Mouse (Mus musculus) hindbrain, embryonic 15.5 days (tissue): Measurements from ENCODE around the gene Ceacam11. TPM values are rescaled to one million over a fixed set of nuclear protein-coding genes. Genes with fewer than 3 reads are reported as not detected.
"Not testable (repeated sequence)": the region's sequence is repeated elsewhere in the genome, so short reads cannot be mapped to it uniquely, and the experiment has no call there.

Experiments
- ATAC-seq: fragments of 200-750 bp; cut with Nextera tagmentation; 2 replicates; pipeline ENCODE4 v1.8.0; 2017; ENCODE audit warnings: low read depth, moderate number of reproducible peaks, moderate TSS enrichment; ENCODE audit not compliant: low FRiP score
- H3K27ac ChIP-seq: fragments of 300-500 bp; sonication (generic); replicated peaks from 2 replicates; pipeline ENCODE4 v1.5.1; 2015; ENCODE audit warnings: mild to moderate bottlenecking, inconsistent platforms
- H3K27me3 ChIP-seq: fragments of 300-500 bp; sonication (generic); 2 replicates; pipeline ENCODE4 v1.6.1; 2015; ENCODE audit warnings: control low read depth, inconsistent platforms
- H3K36me3 ChIP-seq: fragments of 300-500 bp; sonication (generic); 2 replicates; pipeline ENCODE4 v1.6.1; 2015; ENCODE audit warnings: control low read depth, inconsistent platforms
- H3K4me1 ChIP-seq: fragments of 300-500 bp; sonication (generic); replicated peaks from 2 replicates; pipeline ENCODE4 v1.6.1; 2015; ENCODE audit warnings: control low read depth, inconsistent platforms
- H3K4me2 ChIP-seq: fragments of 300-500 bp; sonication (generic); 2 replicates; pipeline ENCODE4 v1.6.1; 2015; ENCODE audit warnings: moderate library complexity, mild to moderate bottlenecking, inconsistent platforms
- H3K4me3 ChIP-seq: fragments of 300-500 bp; sonication (generic); 2 replicates; pipeline ENCODE4 v1.5.1; 2015; ENCODE audit warnings: mild to moderate bottlenecking, inconsistent platforms
- H3K9ac ChIP-seq: fragments of 300-500 bp; sonication (generic); 2 replicates; pipeline ENCODE4 v1.6.1; 2015; ENCODE audit warnings: inconsistent platforms
- H3K9me3 ChIP-seq: fragments of 300-500 bp; sonication (generic); 2 replicates; pipeline ENCODE4 v1.6.1; 2016; ENCODE audit warnings: control low read depth, inconsistent platforms
- WGBS: fragments of 180-500 bp; shearing (Covaris S2); methylation state at CpG from one replicate; pipeline ENCODE4 v1.1.7; 2015; 5-methylcytosine and 5-hydroxymethylcytosine counted together
- microRNA-seq: library from miRNA; unstranded; fragments of <30 nt; microRNA quantifications from one replicate; pipeline ENCODE4, GENCODE M21; 2016
- polyA plus RNA-seq: library from polyadenylated mRNA; unstranded; fragments of >200 nt; fragmentation: Nextera tagmentation; extraction: Ambion mirVana; gene quantifications from 2 replicates; pipeline ENCODE4 v1.2.1, GENCODE M21; 2015

Ceacam11 gene
- polyA plus RNA-seq: not detected in 2 replicates

DNA sequence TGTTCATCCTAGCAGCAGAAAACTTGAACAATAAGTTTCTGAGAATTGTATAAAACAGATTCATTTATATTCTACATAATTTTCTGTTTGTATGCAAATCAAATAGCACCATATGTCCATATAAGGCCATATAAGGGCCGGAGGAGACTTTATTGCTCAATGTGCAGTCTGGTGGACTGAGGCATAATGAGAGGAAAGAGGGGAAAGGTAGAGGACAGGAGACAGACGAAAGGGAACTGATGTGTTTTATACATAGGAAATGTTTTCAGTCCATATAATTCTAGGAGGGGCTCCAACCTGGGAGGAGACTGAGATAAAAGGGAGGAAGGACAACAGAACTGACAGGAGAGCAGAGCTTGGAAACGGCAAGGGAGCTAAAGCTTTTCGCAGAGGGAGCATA is at the start of gene Ceacam11:
TSS of gene Ceacam11 (plus strand) at position 301 of the 400 bp plus-strand sequence.
- H3K4me3 ChIP-seq: no peak within 1 kb of the TSS
- no peak within 1 kb of the TSS for H3K27ac ChIP-seq
- H3K9me3 ChIP-seq: peaks cover 52% of the 10 kb centered on the region
- no peak for ATAC-seq
- no peak within 1 kb of the TSS for H3K9ac ChIP-seq
- no peaks in the 10 kb centered on the region for H3K4me1 ChIP-seq
- no peak within 1 kb of the TSS for H3K4me2 ChIP-seq
- WGBS: 82% methylated on average over 4 of the region's 4 CpGs
- no peaks in the 10 kb centered on the region for H3K36me3 ChIP-seq
- H3K27me3 ChIP-seq: no peaks in the 10 kb centered on the region

DNA sequence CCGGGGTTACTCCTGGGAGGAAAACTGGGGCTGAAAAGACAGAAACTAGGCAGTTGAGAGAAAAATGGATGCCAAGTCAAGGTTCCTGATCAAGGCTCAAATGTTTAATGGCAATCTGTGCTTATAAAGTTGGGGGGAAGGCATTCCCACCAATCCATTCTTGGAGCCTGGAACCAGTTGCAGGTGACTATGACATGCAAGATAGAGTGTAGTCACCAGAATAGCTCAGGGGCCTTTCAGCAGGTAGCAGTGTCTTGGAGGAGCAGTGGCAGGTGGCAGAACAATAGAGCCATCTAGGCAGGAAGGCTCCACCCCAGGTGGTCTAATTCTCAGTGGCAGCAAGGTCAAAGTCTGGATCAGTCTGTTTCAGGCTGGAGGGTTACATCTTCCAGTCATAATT is 29.2 kb downstream of the Ceacam11 start:
- H3K4me1 ChIP-seq, H3K4me3 ChIP-seq, H3K9ac ChIP-seq, H3K4me2 ChIP-seq, H3K27me3 ChIP-seq, H3K36me3 ChIP-seq, H3K27ac ChIP-seq, ATAC-seq: not testable (repeated sequence)
- 95% methylated on average over 1 of the region's 1 CpGs for WGBS
- H3K9me3 ChIP-seq: peaks cover 17% of the 10 kb centered on the region

DNA sequence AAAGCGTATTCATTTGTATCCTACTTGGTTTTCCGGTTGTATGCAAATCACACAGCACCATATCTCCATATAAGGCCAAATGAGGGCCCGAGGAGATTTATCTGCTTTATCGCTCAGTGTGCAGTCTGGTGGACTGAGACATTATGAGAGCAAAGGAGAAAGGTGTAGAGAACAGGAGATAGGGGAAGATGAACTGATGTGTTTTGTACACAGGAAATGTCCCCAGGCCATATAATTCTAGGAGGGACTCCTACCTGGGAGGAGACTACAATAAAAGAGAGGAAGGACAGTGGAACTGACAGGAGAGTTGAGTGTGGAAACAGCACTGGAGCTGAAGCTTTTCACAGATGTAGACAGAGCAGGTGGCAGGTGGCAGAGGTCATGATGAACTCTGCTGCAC is 37.7 kb downstream of the Ceacam11 start, which contains the start of gene Ceacam13:
TSS of gene Ceacam13 (plus strand) at position 301 of the 400 bp plus-strand sequence.
- H3K4me3 ChIP-seq: no peak within 1 kb of the TSS
- no peaks in the 10 kb centered on the region for H3K4me1 ChIP-seq
- no peaks in the 10 kb centered on the region for H3K36me3 ChIP-seq
- peaks cover 19% of the 10 kb centered on the region; the same call in 1 of the 2 replicates for H3K9me3 ChIP-seq
- WGBS: 81% methylated on average over 4 of the region's 4 CpGs
- H3K9ac ChIP-seq: no peak within 1 kb of the TSS
- no peak within 1 kb of the TSS for H3K27ac ChIP-seq
- no peaks in the 10 kb centered on the region for H3K27me3 ChIP-seq
- H3K4me2 ChIP-seq: no peak within 1 kb of the TSS
- no peak for ATAC-seq

Small RNA genes lying within 50 kb of the gene (microRNA-seq; reads per million reads assigned to microRNA genes)
- gene Gm22414: not detected

Other genes with a start within 250 kb of the Ceacam11 start
- gene Ceacam14, start 159.5 kb upstream of the Ceacam11 start, polyA plus RNA-seq: not detected in 2 replicates
- not detected in 2 replicates for gene Gm5155, start 100.4 kb upstream of the Ceacam11 start, polyA plus RNA-seq
- not detected in 2 replicates for gene Ceacam13, start 37.8 kb downstream of the Ceacam11 start, polyA plus RNA-seq
- gene Ceacam12, start 93.8 kb downstream of the Ceacam11 start, polyA plus RNA-seq: not detected in 2 replicates
- gene Igfl3, start 204.4 kb downstream of the Ceacam11 start, polyA plus RNA-seq: not detected in 2 replicates